Mouse (Mus musculus) adrenal gland, postnatal 36 days (tissue): ENCODE measurements around the gene Kctd10. TPM values are rescaled to one million over a fixed set of nuclear protein-coding genes. Genes with fewer than 3 reads are reported as not detected.

ENCODE experiments used
- DNase-seq, 2 experiments: peaks; one replicate each; pipeline ENCODE4 v3.0.0; 2021; ENCODE audit warnings: mixed read lengths in 1 of 2
- microRNA-seq: library from miRNA; unstranded; fragments of <30 nt; microRNA quantifications from one replicate; pipeline ENCODE4 v1.2.0, GENCODE M21; 2021
- total RNA-seq, 2 experiments: library from RNA; stranded (reverse); gene quantifications; 2 replicates each; pipeline ENCODE4 v1.2.3; 2021

The Kctd10 gene
- total RNA-seq, 2 experiments from 2014 or later: 62.7 to 71.9 TPM

GRCm38 (mm10) chr5:114347005-114347404 lies 33.3 kb downstream of the Kctd10 start:
- DNase-seq: no peak

- DNase-seq: no peak
These were observed 34.8 kb downstream of the Kctd10 start for GRCm38 (mm10) chr5:114345538-114345937.

- no peak for DNase-seq
These were observed 36.7 kb downstream of the Kctd10 start for GRCm38 (mm10) chr5:114343612-114344011.

- DNase-seq: no peak
These were observed 37.3 kb downstream of the Kctd10 start for GRCm38 (mm10) chr5:114342996-114343395.

- DNase-seq: peak; percentile 69 to 82
These were observed 56.4 kb downstream of the Kctd10 start for GRCm38 (mm10) chr5:114323791-114324507.

GRCm38 (mm10) chr5:114323105-114323790 lies 57.1 kb downstream of the Kctd10 start:
- no peak for DNase-seq

Small RNAs within 50 kb of the gene (microRNA-seq; reads per million reads assigned to microRNA genes)
- not detected for gene Mir7027

Other genes with a start within 250 kb of the Kctd10 start
- gene Acacb, start 234.0 kb downstream of the Kctd10 start, total RNA-seq: 100 to 1,000 TPM; 128 to 139 TPM
- not detected for gene Foxn4, start 106.7 kb downstream of the Kctd10 start, total RNA-seq
- under 1 TPM in 1 of 2 experiments, not detected in 1; 0.26 TPM for gene Myo1h, start 91.3 kb downstream of the Kctd10 start, total RNA-seq
- 10 to 100 TPM; 60.3 to 79.0 TPM for gene Ube3b, start 99 bp upstream of the Kctd10 start, total RNA-seq
- 10 to 100 TPM; 20.4 to 21.6 TPM for gene Mmab, start 63.6 kb upstream of the Kctd10 start, total RNA-seq
- gene Mvk, start 63.8 kb upstream of the Kctd10 start, total RNA-seq: 10 to 100 TPM; 35.9 to 40.7 TPM
- gene Fam222a, start 187.5 kb upstream of the Kctd10 start, total RNA-seq: 100 to 1,000 TPM in 1 of 2 experiments, 10 to 100 TPM in 1; 52.1 to 118 TPM